Mouse (Mus musculus): Measurements from ENCODE around the gene Shisa7. TPM values are rescaled to one million over a fixed set of nuclear protein-coding genes. Genes with fewer than 3 reads are reported as not detected.
"Not testable (repeated sequence)": the region's sequence is repeated elsewhere in the genome, so short reads cannot be mapped to it uniquely, and the experiment has no call there.

The Shisa7 gene
- polyA plus RNA-seq, 1 experiment from 2014 or later: 15.6 TPM

GRCm38 (mm10) chr7:4836351-4836792 is 8.1 kb downstream of the Shisa7 start:
- peaks cover 13% of the 10 kb centered on the region for H3K27me3 ChIP-seq (ENCODE audit: control insufficient read depth, insufficient read depth, low read length)
- peak; percentile 91 for ATAC-seq (ENCODE audit: low FRiP score)

GRCm38 (mm10) chr7:4835631-4836327 is 8.7 kb downstream of the Shisa7 start:
- ATAC-seq (ENCODE audit: low FRiP score) (peak; percentile 64), DNase-seq (ENCODE audit: low spot score) (no peak)
- 0 out of 2 replicates have a peak, but pooled peaks cover 3% of the 10 kb centered on the region for H3K4me1 ChIP-seq (replicated peaks; ENCODE audit: control insufficient read depth, insufficient read depth, low read length)
- peaks cover 8% of the 10 kb centered on the region; the same call in 1 of the 2 replicates for H3K36me3 ChIP-seq (replicated peaks; ENCODE audit: control insufficient read depth, insufficient read depth)
- H3K4me2 ChIP-seq (replicated peaks): peak overlapping the region; percentile 84
- peak overlapping the region; percentile 80 for H3K9ac ChIP-seq
- peak overlapping the region; percentile 93 for H3K27ac ChIP-seq
- no peaks in the 10 kb centered on the region for H3K9me3 ChIP-seq (ENCODE audit: control insufficient read depth, low read length)
- peaks cover 13% of the 10 kb centered on the region for H3K27me3 ChIP-seq (ENCODE audit: control insufficient read depth, insufficient read depth, low read length)
- 3% methylated on average over 33 of the region's 34 CpGs for WGBS
- peak overlapping the region; percentile 57 for H3K4me3 ChIP-seq (replicated peaks; ENCODE audit: low read length)

More at GRCm38 (mm10) chr7:4836351-4836792, 8.1 kb downstream of the Shisa7 start:
- H3K9me3 ChIP-seq (ENCODE audit: control insufficient read depth, low read length): no peaks in the 10 kb centered on the region
- peak overlapping the region; percentile 93 for H3K27ac ChIP-seq
- peak overlapping the region; percentile 80 for H3K9ac ChIP-seq
- 0 out of 2 replicates have a peak, but pooled peaks cover 3% of the 10 kb centered on the region for H3K4me1 ChIP-seq (replicated peaks; ENCODE audit: control insufficient read depth, insufficient read depth, low read length)
- H3K4me3 ChIP-seq (replicated peaks; ENCODE audit: low read length): peak overlapping the region; percentile 57
- WGBS: under 1% methylated on average over 51 of the region's 51 CpGs
- DNase-seq (ENCODE audit: low spot score): peak; percentile 71
- peak overlapping the region; percentile 84 for H3K4me2 ChIP-seq (replicated peaks)
- H3K36me3 ChIP-seq (replicated peaks; ENCODE audit: control insufficient read depth, insufficient read depth): peaks cover 8% of the 10 kb centered on the region; the same call in 1 of the 2 replicates

GRCm38 (mm10) chr7:4830476-4830875 is 14.0 kb downstream of the Shisa7 start:
- Histone ChIP-seq H3K36me3 (replicated peaks; ENCODE audit: control insufficient read depth, insufficient read depth) (peaks cover 43% of the 10 kb centered on the region), H3K4me3 (replicated peaks; ENCODE audit: low read length) (no peak overlapping the region), H3K27ac (no peak overlapping the region), H3K4me1 (replicated peaks; ENCODE audit: control insufficient read depth, insufficient read depth, low read length) (no peaks in the 10 kb centered on the region), H3K9me3 (ENCODE audit: control insufficient read depth, low read length) (no peaks in the 10 kb centered on the region), H3K27me3 (ENCODE audit: control insufficient read depth, insufficient read depth, low read length) (peaks cover 13% of the 10 kb centered on the region), H3K9ac (no peak overlapping the region), H3K4me2 (replicated peaks) (no peak overlapping the region)
- ATAC-seq (ENCODE audit: low FRiP score): no peak
- DNase-seq (ENCODE audit: low spot score): no peak
- WGBS: 9% methylated on average over 12 of the region's 12 CpGs

GRCm38 (mm10) chr7:4825365-4825764 is 19.1 kb downstream of the Shisa7 start:
- Histone ChIP-seq H3K4me3 (replicated peaks; ENCODE audit: low read length) (no peak overlapping the region), H3K9me3 (ENCODE audit: control insufficient read depth, low read length) (no peaks in the 10 kb centered on the region), H3K4me2 (replicated peaks) (no peak overlapping the region), H3K27me3 (ENCODE audit: control insufficient read depth, insufficient read depth, low read length) (no peaks in the 10 kb centered on the region), H3K9ac (no peak overlapping the region), H3K27ac (no peak overlapping the region), H3K36me3 (replicated peaks; ENCODE audit: control insufficient read depth, insufficient read depth) (peaks cover 35% of the 10 kb centered on the region), H3K4me1 (replicated peaks; ENCODE audit: control insufficient read depth, insufficient read depth, low read length) (no peaks in the 10 kb centered on the region)
- ATAC-seq (ENCODE audit: low FRiP score) (no peak), DNase-seq (ENCODE audit: low spot score) (no peak)
- WGBS: 60% methylated on average over 4 of the region's 4 CpGs

- Histone ChIP-seq H3K27me3 (ENCODE audit: control insufficient read depth, insufficient read depth, low read length) (no peaks in the 10 kb centered on the region), H3K36me3 (replicated peaks; ENCODE audit: control insufficient read depth, insufficient read depth) (peaks cover 7% of the 10 kb centered on the region; the same call in 1 of the 2 replicates), H3K4me1 (replicated peaks; ENCODE audit: control insufficient read depth, insufficient read depth, low read length) (no peaks in the 10 kb centered on the region), H3K4me2 (replicated peaks) (no peak overlapping the region), H3K9me3 (ENCODE audit: control insufficient read depth, low read length) (no peaks in the 10 kb centered on the region), H3K4me3 (replicated peaks; ENCODE audit: low read length) (no peak overlapping the region), H3K9ac (no peak overlapping the region), H3K27ac (no peak overlapping the region)
- no peak for DNase-seq (ENCODE audit: low spot score)
- ATAC-seq (ENCODE audit: low FRiP score): no peak
- 74% methylated on average over 6 of the region's 6 CpGs for WGBS
Observed at GRCm38 (mm10) chr7:4822162-4822907, 22.2 kb downstream of the Shisa7 start.

- Histone ChIP-seq H3K36me3 (replicated peaks; ENCODE audit: control insufficient read depth, insufficient read depth) (0 out of 2 replicates have a peak, but pooled peaks cover 3% of the 10 kb centered on the region), H3K4me2 (replicated peaks) (no peak overlapping the region), H3K9ac (no peak overlapping the region), H3K4me3 (replicated peaks; ENCODE audit: low read length) (no peak overlapping the region), H3K4me1 (replicated peaks; ENCODE audit: control insufficient read depth, insufficient read depth, low read length) (no peaks in the 10 kb centered on the region), H3K9me3 (ENCODE audit: control insufficient read depth, low read length) (no peaks in the 10 kb centered on the region), H3K27ac (no peak overlapping the region), H3K27me3 (ENCODE audit: control insufficient read depth, insufficient read depth, low read length) (no peaks in the 10 kb centered on the region)
- ATAC-seq (ENCODE audit: low FRiP score) (no peak), DNase-seq (ENCODE audit: low spot score) (no peak)
- WGBS: 86% methylated on average over 4 of the region's 4 CpGs
Observed at GRCm38 (mm10) chr7:4821690-4822089, 22.8 kb downstream of the Shisa7 start.

- H3K36me3 ChIP-seq (replicated peaks; ENCODE audit: control insufficient read depth, insufficient read depth); H3K4me1 ChIP-seq (replicated peaks; ENCODE audit: control insufficient read depth, insufficient read depth, low read length); DNase-seq (ENCODE audit: low spot score); H3K9ac ChIP-seq; H3K9me3 ChIP-seq (ENCODE audit: control insufficient read depth, low read length); H3K4me2 ChIP-seq (replicated peaks); H3K27ac ChIP-seq; H3K4me3 ChIP-seq (replicated peaks; ENCODE audit: low read length); H3K27me3 ChIP-seq (ENCODE audit: control insufficient read depth, insufficient read depth, low read length); ATAC-seq (ENCODE audit: low FRiP score): not testable (repeated sequence)
- 91% methylated on average over 7 of the region's 7 CpGs for WGBS
Observed at GRCm38 (mm10) chr7:4820925-4821324, 23.6 kb downstream of the Shisa7 start.

GRCm38 (mm10) chr7:4816559-4816958 is 27.9 kb downstream of the Shisa7 start:
- Histone ChIP-seq H3K27me3 (ENCODE audit: control insufficient read depth, insufficient read depth, low read length) (no peaks in the 10 kb centered on the region), H3K9ac (no peak overlapping the region), H3K27ac (no peak overlapping the region), H3K4me3 (replicated peaks; ENCODE audit: low read length) (no peak overlapping the region), H3K4me1 (replicated peaks; ENCODE audit: control insufficient read depth, insufficient read depth, low read length) (peaks cover 6% of the 10 kb centered on the region), H3K36me3 (replicated peaks; ENCODE audit: control insufficient read depth, insufficient read depth) (no peaks in the 10 kb centered on the region), H3K9me3 (ENCODE audit: control insufficient read depth, low read length) (no peaks in the 10 kb centered on the region), H3K4me2 (replicated peaks) (no peak overlapping the region)
- DNase-seq (ENCODE audit: low spot score) (no peak), ATAC-seq (ENCODE audit: low FRiP score) (no peak)

- Histone ChIP-seq H3K9me3 (ENCODE audit: control insufficient read depth, low read length) (no peaks in the 10 kb centered on the region), H3K36me3 (replicated peaks; ENCODE audit: control insufficient read depth, insufficient read depth) (peaks cover 22% of the 10 kb centered on the region), H3K4me2 (replicated peaks) (peak overlapping the region; percentile 91), H3K9ac (peak overlapping the region; percentile 53), H3K27me3 (ENCODE audit: control insufficient read depth, insufficient read depth, low read length) (no peaks in the 10 kb centered on the region), H3K4me1 (replicated peaks; ENCODE audit: control insufficient read depth, insufficient read depth, low read length) (peaks cover 21% of the 10 kb centered on the region), H3K4me3 (replicated peaks; ENCODE audit: low read length) (peak overlapping the region; percentile 86), H3K27ac (peak overlapping the region; percentile 63)
- WGBS: 25% methylated on average over 8 of the region's 8 CpGs
- DNase-seq (ENCODE audit: low spot score): no peak
- no peak for ATAC-seq (ENCODE audit: low FRiP score)
Observed at GRCm38 (mm10) chr7:4813105-4813791, 31.2 kb downstream of the Shisa7 start.
